Mouse (Mus musculus) erythroblast, embryonic 14.5 days (primary cell): ENCODE data around the gene Filip1l. TPM values are rescaled to one million over a fixed set of nuclear protein-coding genes. Genes with fewer than 3 reads are reported as not detected.

Experiments
- H3K27me3 ChIP-seq: 2 replicates; pipeline ENCODE4 v1.6.1; 2012; ENCODE audit warnings: inconsistent platforms; ENCODE audit not compliant: control insufficient read depth
- H3K36me3 ChIP-seq: 2 replicates; pipeline ENCODE4 v1.6.1; 2012; ENCODE audit warnings: mild to moderate bottlenecking, inconsistent platforms; ENCODE audit not compliant: control insufficient read depth
- H3K4me1 ChIP-seq: 2 replicates; pipeline ENCODE4 v1.6.1; 2012; ENCODE audit warnings: inconsistent platforms; ENCODE audit not compliant: control insufficient read depth
- H3K4me3 ChIP-seq: replicated peaks from 2 replicates; pipeline ENCODE3; 2012; ENCODE audit warnings: moderate library complexity, mild to moderate bottlenecking, inconsistent platforms
- H3K9me3 ChIP-seq: 2 replicates; pipeline ENCODE4 v1.6.1; 2012; ENCODE audit warnings: low read length, inconsistent platforms, mixed read lengths; ENCODE audit not compliant: control insufficient read depth
- GATA1 ChIP-seq: IDR thresholded peaks from 2 replicates; pipeline ENCODE4 v1.6.1; 2012; ENCODE audit warnings: low read length, inconsistent platforms, mixed read lengths
- TAL1 ChIP-seq: IDR thresholded peaks from 3 replicates; pipeline ENCODE4 v1.6.1; 2012; ENCODE audit warnings: low read length, inconsistent platforms, mixed read lengths
- polyA plus RNA-seq: library from polyadenylated mRNA; stranded (reverse); fragments of >175 nt; gene quantifications from 2 replicates; pipeline ENCODE4 v1.2.3, GENCODE M21; 2012

The Filip1l gene
- polyA plus RNA-seq, 1 experiment, result not detected

GRCm38 (mm10) chr16:57434640-57435039, 81.7 kb downstream of the Filip1l start:
- no peaks in the 10 kb centered on the region for H3K27me3 ChIP-seq
- H3K4me3 ChIP-seq, result no peak overlapping the region
- no peak for TF ChIP-seq TAL1
- no peak for TF ChIP-seq GATA1
- no peaks in the 10 kb centered on the region for H3K36me3 ChIP-seq
- no peaks in the 10 kb centered on the region for H3K9me3 ChIP-seq
- no peaks in the 10 kb centered on the region for H3K4me1 ChIP-seq

- TF ChIP-seq TAL1, result no peak
- Histone ChIP-seq H3K27me3 (no peaks in the 10 kb centered on the region), H3K36me3 (no peaks in the 10 kb centered on the region), H3K4me1 (no peaks in the 10 kb centered on the region), H3K9me3 (no peaks in the 10 kb centered on the region), H3K4me3 (no peak overlapping the region)
Observed at GRCm38 (mm10) chr16:57437523-57438287, 84.8 kb downstream of the Filip1l start.

DNA sequence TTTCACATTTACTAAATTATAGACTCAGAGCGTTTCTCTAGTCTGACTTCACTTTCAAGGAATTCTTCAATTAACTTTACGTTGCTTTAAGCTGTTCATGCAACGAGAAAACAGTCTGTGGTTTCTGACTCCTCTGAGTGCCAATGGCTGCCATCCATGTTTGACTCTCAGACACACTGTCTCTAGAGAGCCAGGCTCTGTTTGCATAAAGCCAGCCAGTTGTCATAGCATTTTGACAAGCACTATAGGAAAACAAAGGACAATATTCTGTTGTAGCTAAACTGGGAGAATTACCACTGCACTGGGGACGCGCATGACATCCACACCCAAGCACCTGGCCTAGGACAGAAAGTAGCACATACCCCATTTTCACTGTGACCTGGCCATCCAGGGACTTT, 85.4 kb downstream of the Filip1l start:
- no peaks in the 10 kb centered on the region for H3K4me1 ChIP-seq
- no peaks in the 10 kb centered on the region for H3K36me3 ChIP-seq
- TF ChIP-seq TAL1 (no peak), GATA1 (no peak)
- no peaks in the 10 kb centered on the region for H3K27me3 ChIP-seq
- no peak overlapping the region for H3K4me3 ChIP-seq
- H3K9me3 ChIP-seq, result no peaks in the 10 kb centered on the region

GRCm38 (mm10) chr16:57439206-57439605, 86.3 kb downstream of the Filip1l start:
- Histone ChIP-seq H3K9me3 (no peaks in the 10 kb centered on the region), H3K4me1 (no peaks in the 10 kb centered on the region), H3K27me3 (no peaks in the 10 kb centered on the region), H3K4me3 (no peak overlapping the region), H3K36me3 (no peaks in the 10 kb centered on the region)
- TF ChIP-seq TAL1 (no peak), GATA1 (no peak)

DNA sequence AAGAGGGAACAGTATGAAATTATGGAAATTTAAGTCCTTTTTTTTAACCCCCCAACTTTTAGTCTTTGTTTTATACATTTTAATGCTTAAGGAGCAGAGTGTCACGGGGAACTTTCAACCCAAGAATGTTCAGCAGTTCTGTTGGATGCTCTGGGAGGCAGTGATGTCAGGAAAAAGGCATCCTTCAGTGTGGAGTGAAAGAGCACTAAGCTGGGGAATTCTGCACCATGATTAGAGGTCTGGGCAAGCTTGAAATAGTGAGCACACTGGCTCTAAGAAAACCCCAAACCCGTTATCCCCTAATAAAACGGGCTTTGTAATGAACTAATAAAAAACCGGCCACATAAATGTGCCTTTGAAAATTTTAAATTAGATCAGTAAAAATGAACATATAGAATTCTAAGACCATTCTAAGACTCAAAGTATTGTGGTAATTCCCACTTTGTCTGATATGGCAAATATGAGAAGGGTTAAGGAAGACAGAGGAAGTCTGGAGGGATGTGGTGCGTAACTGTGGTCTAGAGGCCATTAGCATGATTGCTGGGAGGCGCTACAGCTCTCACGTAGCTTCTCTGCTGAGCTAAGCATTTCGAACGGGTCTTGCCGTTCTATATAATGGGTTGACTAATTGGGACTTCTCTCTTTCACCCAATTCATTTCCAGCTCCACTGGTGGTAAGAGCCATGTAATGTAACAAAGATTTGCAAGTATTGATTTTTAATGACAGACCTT, 88.0 kb downstream of the Filip1l start:
- Histone ChIP-seq H3K9me3 (no peaks in the 10 kb centered on the region), H3K27me3 (no peaks in the 10 kb centered on the region), H3K36me3 (no peaks in the 10 kb centered on the region), H3K4me1 (no peaks in the 10 kb centered on the region), H3K4me3 (no peak overlapping the region)
- TF ChIP-seq GATA1 (no peak), TAL1 (no peak)

GRCm38 (mm10) chr16:57445096-57446094, 92.5 kb downstream of the Filip1l start:
- TF ChIP-seq GATA1 (no peak), TAL1 (no peak)
- H3K4me1 ChIP-seq, result no peaks in the 10 kb centered on the region
- no peaks in the 10 kb centered on the region for H3K36me3 ChIP-seq
- H3K27me3 ChIP-seq, result no peaks in the 10 kb centered on the region
- H3K4me3 ChIP-seq, result no peak overlapping the region
- H3K9me3 ChIP-seq, result peaks cover 7% of the 10 kb centered on the region

DNA sequence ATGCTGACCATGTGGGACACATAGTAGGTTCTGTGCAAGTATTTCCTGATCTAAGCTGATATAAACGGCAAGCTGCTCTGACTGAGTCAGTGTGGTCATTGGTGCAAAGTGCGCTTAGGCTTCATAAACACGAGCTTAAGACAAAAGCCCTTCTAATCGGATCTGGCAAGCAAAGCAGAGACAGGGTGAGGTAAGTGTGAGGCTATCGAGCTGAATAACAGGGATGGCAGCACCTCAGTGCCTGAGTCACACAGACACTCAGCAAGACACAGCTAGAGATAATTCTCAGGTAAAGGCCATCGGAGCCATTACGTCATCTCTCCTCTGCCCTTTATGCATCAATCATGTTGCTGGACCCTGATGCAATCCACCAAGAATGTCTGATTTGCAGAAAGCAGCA, 100.1 kb downstream of the Filip1l start:
- H3K27me3 ChIP-seq, result no peaks in the 10 kb centered on the region

GRCm38 (mm10) chr16:57454106-57454763, 101.3 kb downstream of the Filip1l start:
- TF ChIP-seq GATA1, result no peak
- TF ChIP-seq TAL1, result no peak
- no peaks in the 10 kb centered on the region for H3K27me3 ChIP-seq
- H3K9me3 ChIP-seq, result no peaks in the 10 kb centered on the region
- no peaks in the 10 kb centered on the region for H3K4me1 ChIP-seq
- no peaks in the 10 kb centered on the region for H3K36me3 ChIP-seq
- no peak overlapping the region for H3K4me3 ChIP-seq

More for the DNA sequence above, 100.1 kb downstream of the Filip1l start:
- peaks cover 4% of the 10 kb centered on the region for H3K9me3 ChIP-seq
- TF ChIP-seq GATA1, result no peak
- no peak for TF ChIP-seq TAL1
- H3K36me3 ChIP-seq, result no peaks in the 10 kb centered on the region
- no peaks in the 10 kb centered on the region for H3K4me1 ChIP-seq
- no peak overlapping the region for H3K4me3 ChIP-seq
